Mouse (Mus musculus) left cerebral cortex, adult 6 months (tissue): ENCODE data around the gene Ltb. TPM values are rescaled to one million over a fixed set of nuclear protein-coding genes. Genes with fewer than 3 reads are reported as not detected.

ENCODE experiments used
- long read RNA-seq, 2 experiments: library from polyadenylated mRNA; unstranded; transcript quantifications; one replicate each; pipeline ENCODE4 v2.0.0; 2019 to 2020
- polyA plus RNA-seq: library from polyadenylated mRNA; unstranded; fragments of <200 nt; fragmentation: Nextera tagmentation; gene quantifications from 2 replicates; pipeline ENCODE4 v1.2.3, GENCODE M21; 2021

Gene Ltb
- 0.48 and 0.93 TPM in 2 replicates for polyA plus RNA-seq
- long read RNA-seq, experiment 1: 0 reads
- long read RNA-seq, experiment 2, partial matches to known transcripts: 0 of 1 reads
- long read RNA-seq, experiment 2, other reads (novel, unspliced or antisense): 1 of 1 reads

GRCm38 (mm10) chr17:35193881-35194843, at the start of gene Ltb:
Gene Ltb, plus strand, starts transcription at chr17:35194439.

DNA sequence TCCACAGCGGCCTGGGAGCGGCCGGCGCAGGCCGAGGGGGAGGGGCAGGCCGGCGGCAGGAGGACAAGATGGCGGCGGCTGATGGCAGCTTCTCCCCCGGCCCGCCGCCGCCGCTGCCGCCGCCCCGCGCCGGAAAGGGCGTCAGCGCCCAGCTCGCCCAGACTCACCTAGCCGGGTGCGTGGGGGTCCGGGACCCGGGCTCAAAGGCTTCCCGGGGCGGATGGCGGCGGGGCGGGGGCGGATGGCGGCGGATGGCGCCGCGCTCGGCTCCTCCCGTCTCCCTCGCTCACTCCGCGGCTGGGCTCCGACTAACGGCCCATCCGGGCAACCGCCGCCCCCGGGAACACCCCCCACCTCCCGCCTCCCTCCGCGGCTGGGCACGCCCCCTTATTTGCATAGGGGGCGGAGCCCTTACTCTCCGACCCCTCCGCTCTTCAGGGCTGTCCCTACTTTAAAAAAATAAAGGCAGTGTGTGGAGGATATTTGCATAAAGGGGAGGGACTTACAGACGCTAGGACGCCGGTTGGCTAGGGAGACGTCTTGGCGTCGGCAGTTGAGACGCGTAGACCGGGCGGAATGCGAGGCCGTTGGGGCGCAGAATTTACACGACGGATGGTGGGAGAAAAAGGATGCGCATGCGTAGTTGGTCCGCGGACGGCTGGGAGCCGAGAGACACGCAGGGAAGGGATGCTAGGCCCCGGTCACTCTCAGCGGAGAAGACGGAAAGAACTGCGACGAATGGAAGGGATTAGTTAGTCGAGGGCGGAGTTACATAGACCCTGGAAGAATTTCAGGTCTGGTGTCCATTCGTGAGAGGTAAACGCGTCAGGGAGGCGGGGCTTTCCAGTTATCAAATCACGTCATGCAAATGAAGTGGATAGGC, 29.4 kb upstream of the Ltb start, which contains the start of gene Prrc2a:
Gene Prrc2a, minus strand, starts transcription at position 330 of the 883 bp plus-strand sequence.

GRCm38 (mm10) chr17:35175968-35176367, 18.3 kb upstream of the Ltb start, which contains the start of gene Aif1:
Gene Aif1, minus strand, starts transcription at chr17:35176068.

DNA sequence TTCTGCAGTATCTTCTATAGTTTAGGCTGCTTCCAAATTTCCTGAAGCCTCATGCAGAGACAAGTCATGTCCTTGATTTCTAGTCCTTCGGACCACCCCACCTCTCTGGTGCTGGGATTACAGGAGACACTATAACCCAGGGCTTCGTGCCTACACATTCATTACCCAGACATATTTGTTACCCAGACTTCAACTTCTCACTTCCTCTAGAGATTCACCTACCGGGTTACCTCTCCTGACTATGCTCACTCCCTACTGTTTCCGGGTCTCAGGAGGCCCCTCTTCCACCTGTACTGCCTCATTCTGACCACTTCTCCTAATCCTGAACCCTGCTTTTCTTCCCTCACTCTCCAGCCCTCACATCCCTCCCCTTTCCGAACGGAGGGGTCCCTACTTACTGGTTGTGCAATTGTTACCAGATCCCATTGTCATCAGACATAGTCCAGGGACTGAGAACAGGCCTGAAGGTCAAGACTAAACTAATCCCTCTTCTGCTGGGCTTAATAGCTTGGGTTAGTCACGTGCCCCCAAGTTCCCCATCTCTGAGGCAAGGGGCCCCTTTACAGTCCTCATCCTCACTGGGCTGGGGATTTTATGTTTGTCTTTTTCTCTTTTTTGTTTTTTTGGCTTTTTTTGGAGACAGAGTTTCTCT, 6.2 kb upstream of the Ltb start, which contains the start of gene Lst1:
Gene Lst1, minus strand, starts transcription at position 481 of the 652 bp plus-strand sequence.

GRCm38 (mm10) chr17:35201787-35202186, 7.5 kb downstream of the Ltb start, which contains the start of gene Tnf:
Gene Tnf, minus strand, starts transcription at chr17:35202007.

DNA sequence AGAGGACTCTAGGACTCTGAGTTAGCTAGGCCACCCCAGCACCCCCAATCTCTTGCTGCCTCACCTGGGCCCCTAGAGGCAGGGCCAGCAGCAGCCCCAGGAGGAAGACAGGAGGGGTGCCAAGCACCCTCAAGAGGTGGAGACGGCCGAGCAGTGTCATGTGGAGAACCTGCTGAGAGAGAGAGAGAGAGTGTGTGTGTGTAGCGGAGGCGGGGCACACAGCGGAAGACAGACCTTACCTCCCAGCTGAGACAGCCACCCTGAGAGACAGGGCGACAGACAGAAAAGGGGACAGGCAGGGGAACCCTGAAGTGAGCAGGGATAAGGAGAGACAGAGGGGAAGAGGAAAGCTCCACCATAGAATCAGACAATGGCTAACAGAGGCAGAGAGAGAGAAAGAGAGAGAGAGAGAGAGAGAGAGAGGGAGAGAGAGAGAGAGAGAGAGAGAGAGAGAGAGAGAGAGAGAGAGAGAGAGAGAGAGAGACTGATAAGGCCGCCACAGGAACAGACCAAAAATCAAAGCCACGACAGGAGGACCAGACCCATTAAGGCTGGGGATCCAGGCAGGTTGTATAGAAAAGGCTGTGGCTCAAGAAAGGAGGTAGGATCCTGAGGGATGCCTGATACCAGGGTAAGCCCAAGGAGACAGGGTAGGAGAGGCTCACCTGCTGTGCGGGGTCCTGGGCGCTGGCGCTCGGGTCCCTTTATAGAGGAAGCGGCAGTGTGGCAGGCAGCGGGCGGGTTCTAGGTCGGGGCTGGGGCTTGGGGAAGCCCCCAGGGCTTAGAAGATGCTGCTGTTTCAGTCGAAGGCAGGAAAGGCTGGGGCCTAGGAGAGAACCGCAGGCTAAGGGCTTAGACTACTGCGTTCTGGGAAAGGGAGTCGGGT, 10.5 kb downstream of the Ltb start, which contains the start of gene Lta:
Gene Lta, minus strand, starts transcription at position 858 of the 886 bp plus-strand sequence.

GRCm38 (mm10) chr17:35220156-35220952, 26.1 kb downstream of the Ltb start, which contains the start of gene Gm16181:
Gene Gm16181, plus strand, starts transcription at chr17:35220834.

GRCm38 (mm10) chr17:35233114-35233980, 39.1 kb downstream of the Ltb start, which contains the start of gene Atp6v1g2:
Gene Atp6v1g2, plus strand, starts transcription at chr17:35233660.

GRCm38 (mm10) chr17:35235614-35236389, 41.6 kb downstream of the Ltb start, which contains the start of gene Nfkbil1:
Gene Nfkbil1, minus strand, starts transcription at chr17:35235792.

DNA sequence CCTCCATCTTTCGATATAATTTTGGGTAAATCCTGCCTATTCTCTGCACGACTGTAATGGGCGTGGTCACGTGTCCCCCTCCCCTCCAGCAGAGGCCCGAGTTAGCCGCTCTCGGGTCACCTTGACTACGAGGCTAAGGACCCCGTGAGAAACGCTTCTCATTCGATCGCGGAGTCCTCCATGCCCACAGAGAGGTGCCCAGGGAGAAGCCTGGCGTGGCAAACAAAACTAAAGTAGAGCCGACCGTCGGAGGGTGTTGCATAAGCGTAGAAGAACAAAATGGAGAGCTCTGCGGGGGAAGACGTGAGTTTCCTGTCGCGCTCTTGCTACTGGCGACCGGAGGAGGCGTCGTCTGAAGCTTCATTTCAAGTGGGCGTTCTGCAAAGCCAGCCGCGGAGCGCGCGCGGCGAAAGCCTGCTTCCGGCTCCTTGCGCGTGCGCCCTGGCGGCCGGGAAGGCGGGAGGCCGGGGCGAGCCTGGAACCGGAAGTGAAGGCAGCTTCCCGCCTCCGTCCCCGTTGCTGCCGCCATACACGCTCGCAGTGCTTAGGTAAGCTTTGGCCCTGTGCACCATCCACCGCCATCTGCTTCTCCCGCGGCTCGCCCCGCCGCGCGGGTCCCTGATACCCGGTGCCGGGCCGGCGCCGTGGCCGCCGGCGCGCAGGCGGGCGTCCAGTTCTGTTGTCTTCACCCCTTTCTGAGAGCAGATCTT, 47.2 kb downstream of the Ltb start, which contains the start of gene Ddx39b:
Gene Ddx39b, plus strand, starts transcription at position 442 of the 710 bp plus-strand sequence.

Other genes with a start within 250 kb of the Ltb start
- gene Hspa1b, start 235.2 kb upstream of the Ltb start, polyA plus RNA-seq: 0.48 and 1.1 TPM in 2 replicates
- gene Gm20481, start 224.5 kb upstream of the Ltb start, polyA plus RNA-seq: not detected in 2 replicates
- gene Hspa1a, start 222.3 kb upstream of the Ltb start, polyA plus RNA-seq: 5.3 and 7.0 TPM in 2 replicates
- 0.90 and 1.5 TPM in 2 replicates for gene Hspa1l, start 221.7 kb upstream of the Ltb start, polyA plus RNA-seq
- 33.6 and 33.9 TPM in 2 replicates for gene Lsm2, start 212.6 kb upstream of the Ltb start, polyA plus RNA-seq
- 15.7 and 17.2 TPM in 2 replicates for gene Vars, start 193.5 kb upstream of the Ltb start, polyA plus RNA-seq
- 0.13 and 0.25 TPM in 2 replicates for gene Vwa7, start 177.9 kb upstream of the Ltb start, polyA plus RNA-seq
- gene Sapcd1, start 166.4 kb upstream of the Ltb start, polyA plus RNA-seq: 0.89 and 0.92 TPM in 2 replicates
- 0.37 and 0.45 TPM in 2 replicates for gene Msh5, start 147.7 kb upstream of the Ltb start, polyA plus RNA-seq
- gene Clic1, start 144.5 kb upstream of the Ltb start, polyA plus RNA-seq: 22.7 and 26.4 TPM in 2 replicates
- 20.0 and 22.8 TPM in 2 replicates for gene Ddah2, start 135.4 kb upstream of the Ltb start, polyA plus RNA-seq
- gene Ly6g6c, start 129.1 kb upstream of the Ltb start, polyA plus RNA-seq: not detected in 2 replicates
- gene Mpig6b, start 128.3 kb upstream of the Ltb start, polyA plus RNA-seq: not detected in 2 replicates
- gene Ly6g6e, start 117.5 kb upstream of the Ltb start, polyA plus RNA-seq: 2.4 and 3.7 TPM in 2 replicates
- 1.6 and 2.3 TPM in 2 replicates for gene Ly6g6d, start 116.4 kb upstream of the Ltb start, polyA plus RNA-seq
- 1.6 and 2.2 TPM in 2 replicates for gene Ly6g6f, start 108.8 kb upstream of the Ltb start, polyA plus RNA-seq
- 102 and 121 TPM in 2 replicates for gene Abhd16a, start 105.2 kb upstream of the Ltb start, polyA plus RNA-seq
- gene Ly6g5c, start 86.2 kb upstream of the Ltb start, polyA plus RNA-seq: not detected in 2 replicates
- gene Ly6g5b, start 79.0 kb upstream of the Ltb start, polyA plus RNA-seq: not detected in 2 replicates
- 21.2 and 22.7 TPM in 2 replicates for gene Gpank1, start 73.0 kb upstream of the Ltb start, polyA plus RNA-seq
- 240 and 277 TPM in 2 replicates for gene Csnk2b, start 72.4 kb upstream of the Ltb start, polyA plus RNA-seq
- gene D17H6S53E, start 68.1 kb upstream of the Ltb start, polyA plus RNA-seq: 32.3 and 43.2 TPM in 2 replicates
- not detected in 2 replicates for gene Apom, start 62.4 kb upstream of the Ltb start, polyA plus RNA-seq
- 59.0 and 84.6 TPM in 2 replicates for gene Bag6, start 59.3 kb upstream of the Ltb start, polyA plus RNA-seq
- gene Prrc2a, start 29.5 kb upstream of the Ltb start, polyA plus RNA-seq: 14.9 and 37.9 TPM in 2 replicates
- gene Aif1, start 18.4 kb upstream of the Ltb start, polyA plus RNA-seq: 32.2 and 36.1 TPM in 2 replicates
- gene Lst1, start 6.0 kb upstream of the Ltb start, polyA plus RNA-seq: 26.1 and 36.8 TPM in 2 replicates
- not detected in 2 replicates for gene Tnf, start 7.6 kb downstream of the Ltb start, polyA plus RNA-seq
- 0.15 TPM in 1 of 2 replicates, not detected in the other for gene Lta, start 10.9 kb downstream of the Ltb start, polyA plus RNA-seq
- gene Gm16181, start 26.4 kb downstream of the Ltb start, polyA plus RNA-seq: not detected in 2 replicates
- gene Atp6v1g2, start 39.2 kb downstream of the Ltb start, polyA plus RNA-seq: 636 and 753 TPM in 2 replicates
- 8.9 and 9.3 TPM in 2 replicates for gene Nfkbil1, start 41.4 kb downstream of the Ltb start, polyA plus RNA-seq
- gene Ddx39b, start 47.3 kb downstream of the Ltb start, polyA plus RNA-seq: 165 and 169 TPM in 2 replicates
- gene H2-D1, start 68.3 kb downstream of the Ltb start, polyA plus RNA-seq: 62.8 and 80.2 TPM in 2 replicates
- gene H2-Q1, start 126.0 kb downstream of the Ltb start, polyA plus RNA-seq: 0.44 and 0.75 TPM in 2 replicates
- 0.49 and 0.67 TPM in 2 replicates for gene H2-Q2, start 147.8 kb downstream of the Ltb start, polyA plus RNA-seq
- 0.29 TPM in 1 of 2 replicates, not detected in the other for gene H2-Q4, start 185.2 kb downstream of the Ltb start, polyA plus RNA-seq
- 1.5 and 1.7 TPM in 2 replicates for gene H2-Q6, start 230.4 kb downstream of the Ltb start, polyA plus RNA-seq
- 2.5 and 3.5 TPM in 2 replicates for gene H2-Q7, start 244.7 kb downstream of the Ltb start, polyA plus RNA-seq